Mouse (Mus musculus) forebrain, embryonic 10.5 days (tissue): ENCODE measurements at regions not wholly inside any gene's neighbourhood (a gene's known extent, or its start where the extent isn't known, plus 50 kb on each side); places are given as distances from the start of the nearest gene placed in this dataset.

Experiments
- DNase-seq: peaks from one replicate; pipeline ENCODE4 v3.0.0-alpha.2; 2017; ENCODE audit warnings: low spot score; ENCODE audit errors: extremely low spot score
- H3K27ac ChIP-seq: fragments of 300-500 bp; sonication (generic); 2 replicates; pipeline ENCODE4 v1.5.1; 2016; ENCODE audit warnings: mild to moderate bottlenecking
- H3K27me3 ChIP-seq: fragments of 300-500 bp; sonication (generic); 2 replicates; pipeline ENCODE4 v1.6.1; 2016; ENCODE audit warnings: mild to moderate bottlenecking; ENCODE audit not compliant: poor library complexity, severe bottlenecking
- H3K36me3 ChIP-seq: fragments of 300-500 bp; sonication (generic); replicated peaks from 2 replicates; pipeline ENCODE4 v1.6.1; 2016; ENCODE audit warnings: mild to moderate bottlenecking, moderate library complexity
- H3K4me1 ChIP-seq: fragments of 300-500 bp; sonication (generic); 2 replicates; pipeline ENCODE4 v1.6.1; 2016
- H3K4me3 ChIP-seq: fragments of 300-500 bp; sonication (generic); 2 replicates; pipeline ENCODE4 v1.5.1; 2016; ENCODE audit warnings: mild to moderate bottlenecking, moderate library complexity
- H3K9me3 ChIP-seq: fragments of 300-500 bp; sonication (generic); 2 replicates; pipeline ENCODE4 v1.6.1; 2016; ENCODE audit warnings: mild to moderate bottlenecking, moderate library complexity
- WGBS: fragments of 180-500 bp; shearing (Covaris S2); methylation state at CpG from one replicate; pipeline ENCODE4 v1.1.7; 2016; 5-methylcytosine and 5-hydroxymethylcytosine counted together

GRCm38 (mm10) chr9:61297385-61297784 lies 74.8 kb upstream of the Tle3 start:
- Histone ChIP-seq H3K27ac (peak overlapping the region; percentile 49; the same call in 1 of the 2 replicates), H3K4me3 (no peak overlapping the region), H3K36me3 (no peaks in the 10 kb centered on the region), H3K9me3 (peaks cover 7% of the 10 kb centered on the region; the same call in 1 of the 2 replicates), H3K27me3 (peaks cover 77% of the 10 kb centered on the region), H3K4me1 (peaks cover 57% of the 10 kb centered on the region)
- WGBS = 34% methylated on average over 4 of the region's 4 CpGs
- no peak for DNase-seq

- Histone ChIP-seq H3K4me1 (peaks cover 45% of the 10 kb centered on the region), H3K27ac (0 out of 2 replicates have a peak overlapping the region, but pooled peaks have one; percentile 20), H3K9me3 (peaks cover 7% of the 10 kb centered on the region; the same call in 1 of the 2 replicates), H3K27me3 (peaks cover 60% of the 10 kb centered on the region), H3K36me3 (no peaks in the 10 kb centered on the region), H3K4me3 (no peak overlapping the region)
- no peak for DNase-seq
- WGBS = 58% methylated on average over 8 of the region's 8 CpGs
Measured at GRCm38 (mm10) chr9:61299873-61300560, 72.1 kb upstream of the Tle3 start.

DNA sequence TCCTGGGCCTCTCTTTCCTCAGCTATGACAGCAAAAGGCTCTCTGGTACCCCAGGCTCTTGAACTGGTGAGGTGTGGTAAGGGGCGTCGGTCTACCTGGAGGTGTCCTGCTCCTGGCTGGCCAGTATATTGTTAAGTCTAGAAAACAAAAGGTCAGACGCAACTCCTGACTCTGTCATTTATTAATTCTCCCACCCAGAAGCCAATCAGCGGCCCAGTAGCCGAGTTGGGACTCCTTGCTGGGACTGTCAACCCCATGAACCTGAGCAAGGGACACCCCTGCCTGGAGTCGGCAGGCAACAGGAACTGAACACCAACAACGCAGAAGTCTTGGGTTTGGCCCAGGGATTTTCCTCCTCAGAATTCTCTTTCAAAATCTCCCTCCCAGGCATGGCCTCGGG lies 71.1 kb upstream of the Tle3 start:
- no peak for DNase-seq
- Histone ChIP-seq H3K27ac (no peak overlapping the region), H3K4me1 (peaks cover 45% of the 10 kb centered on the region), H3K27me3 (peaks cover 52% of the 10 kb centered on the region), H3K4me3 (no peak overlapping the region), H3K36me3 (no peaks in the 10 kb centered on the region), H3K9me3 (0 out of 2 replicates have a peak, but pooled peaks cover under 1% of the 10 kb centered on the region)
- WGBS = 88% methylated on average over 8 of the region's 8 CpGs

- H3K4me3 ChIP-seq = no peak overlapping the region
- H3K27ac ChIP-seq = no peak overlapping the region
- 27% methylated on average over 5 of the region's 5 CpGs for WGBS
- no peaks in the 10 kb centered on the region for H3K9me3 ChIP-seq
- H3K27me3 ChIP-seq = peaks cover 53% of the 10 kb centered on the region
- no peak for DNase-seq
- peaks cover 30% of the 10 kb centered on the region for H3K4me1 ChIP-seq
- H3K36me3 ChIP-seq = no peaks in the 10 kb centered on the region
Measured at GRCm38 (mm10) chr9:61302724-61303123, 69.4 kb upstream of the Tle3 start.

DNA sequence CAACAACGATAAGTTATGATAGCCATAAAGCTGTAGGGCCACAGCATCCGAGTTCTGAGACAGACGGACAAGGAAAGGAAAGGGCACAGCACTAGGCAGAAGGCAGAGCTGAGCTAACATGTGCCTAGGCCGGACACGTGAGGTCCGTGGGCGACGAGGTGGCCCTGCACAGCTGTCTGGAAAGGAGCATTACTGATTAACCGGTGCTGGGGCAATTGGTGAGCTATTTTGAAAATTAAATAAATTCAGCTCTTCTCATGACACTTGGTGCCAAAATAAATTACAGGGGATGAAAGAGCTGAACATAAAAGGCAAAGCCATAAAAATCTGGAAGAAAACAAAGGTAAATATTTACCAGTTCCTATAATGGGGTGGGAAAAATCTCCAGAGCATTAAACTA lies 65.9 kb upstream of the Tle3 start:
- 92% methylated on average over 9 of the region's 9 CpGs for WGBS

GRCm38 (mm10) chr9:61309096-61309495 lies 63.1 kb upstream of the Tle3 start:
- peaks cover 39% of the 10 kb centered on the region for H3K4me1 ChIP-seq
- no peaks in the 10 kb centered on the region for H3K9me3 ChIP-seq
- H3K4me3 ChIP-seq = no peak overlapping the region
- no peak overlapping the region for H3K27ac ChIP-seq
- WGBS = 55% methylated on average over 3 of the region's 3 CpGs
- no peak for DNase-seq
- H3K27me3 ChIP-seq = peaks cover 70% of the 10 kb centered on the region
- no peaks in the 10 kb centered on the region for H3K36me3 ChIP-seq

More for the DNA sequence above, 65.9 kb upstream of the Tle3 start:
- H3K27me3 ChIP-seq = peaks cover 47% of the 10 kb centered on the region
- no peaks in the 10 kb centered on the region for H3K9me3 ChIP-seq
- H3K4me1 ChIP-seq = peaks cover 31% of the 10 kb centered on the region
- no peaks in the 10 kb centered on the region for H3K36me3 ChIP-seq
- H3K27ac ChIP-seq = no peak overlapping the region
- no peak overlapping the region for H3K4me3 ChIP-seq
- DNase-seq = no peak

DNA sequence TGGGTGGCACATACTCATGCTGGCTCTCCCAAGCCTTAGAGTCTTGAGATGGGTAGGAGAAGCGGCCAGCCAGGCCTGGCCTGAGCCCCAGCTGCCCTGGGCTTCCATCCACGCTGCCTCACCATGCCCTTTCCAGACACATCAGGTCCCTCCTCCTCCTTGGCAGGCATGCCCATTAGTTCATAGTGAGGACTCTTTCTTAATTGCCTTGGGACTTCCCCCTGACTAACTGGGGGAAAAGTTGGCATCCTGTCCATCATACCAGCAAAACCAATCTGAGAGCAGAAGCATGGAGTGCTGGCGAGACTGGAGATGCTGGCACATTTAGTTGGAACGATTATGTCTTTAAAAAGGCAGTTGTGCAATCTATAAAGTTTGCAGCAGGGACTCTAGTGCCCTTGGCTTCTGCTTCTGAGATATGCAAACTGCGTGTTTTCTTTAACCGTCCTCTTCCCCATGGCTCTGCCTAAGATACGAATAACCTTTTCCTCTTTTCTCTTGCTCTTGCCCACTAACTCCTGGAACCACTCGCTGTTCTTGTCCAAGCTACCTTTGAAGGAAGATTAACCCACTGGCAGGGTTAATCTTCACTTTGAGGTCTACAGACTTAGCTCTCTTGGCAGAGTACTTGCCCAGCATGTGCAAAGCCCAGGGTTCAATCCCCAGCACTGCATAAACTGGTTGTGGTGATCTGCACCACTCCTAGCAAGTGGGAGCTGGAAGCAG lies 62.2 kb upstream of the Tle3 start:
- WGBS = 83% methylated on average over 8 of the region's 8 CpGs
- Histone ChIP-seq H3K27me3 (peaks cover 79% of the 10 kb centered on the region), H3K4me3 (no peak overlapping the region)

GRCm38 (mm10) chr9:61310574-61310973 lies 61.6 kb upstream of the Tle3 start:
- H3K36me3 ChIP-seq = no peaks in the 10 kb centered on the region
- H3K9me3 ChIP-seq = no peaks in the 10 kb centered on the region
- no peak overlapping the region for H3K27ac ChIP-seq
- H3K27me3 ChIP-seq = peaks cover 85% of the 10 kb centered on the region
- no peak overlapping the region for H3K4me3 ChIP-seq
- peaks cover 50% of the 10 kb centered on the region for H3K4me1 ChIP-seq
- WGBS = 71% methylated on average over 5 of the region's 5 CpGs
- no peak for DNase-seq

More for the DNA sequence above, 62.2 kb upstream of the Tle3 start:
- Histone ChIP-seq H3K27ac (no peak overlapping the region), H3K9me3 (no peaks in the 10 kb centered on the region), H3K4me1 (peaks cover 43% of the 10 kb centered on the region), H3K36me3 (no peaks in the 10 kb centered on the region)
- no peak for DNase-seq

GRCm38 (mm10) chr9:61311604-61312003 lies 60.6 kb upstream of the Tle3 start:
- Histone ChIP-seq H3K9me3 (no peaks in the 10 kb centered on the region), H3K27me3 (peaks cover 88% of the 10 kb centered on the region), H3K36me3 (no peaks in the 10 kb centered on the region), H3K4me3 (no peak overlapping the region), H3K4me1 (peaks cover 60% of the 10 kb centered on the region), H3K27ac (peak overlapping the region; percentile 16)
- WGBS = 38% methylated on average over 5 of the region's 5 CpGs
- no peak for DNase-seq

GRCm38 (mm10) chr9:61314630-61315179 lies 57.5 kb upstream of the Tle3 start:
- H3K27ac ChIP-seq = peak overlapping the region; percentile 37; the same call in 1 of the 2 replicates
- no peaks in the 10 kb centered on the region for H3K9me3 ChIP-seq
- no peak for DNase-seq
- WGBS = 71% methylated on average over 6 of the region's 6 CpGs
- peaks cover 69% of the 10 kb centered on the region for H3K4me1 ChIP-seq
- H3K27me3 ChIP-seq = peaks cover 98% of the 10 kb centered on the region
- no peaks in the 10 kb centered on the region for H3K36me3 ChIP-seq
- H3K4me3 ChIP-seq = no peak overlapping the region

GRCm38 (mm10) chr9:61315371-61316298 lies 56.5 kb upstream of the Tle3 start:
- Histone ChIP-seq H3K27ac (peak overlapping the region; percentile 59), H3K4me1 (peaks cover 68% of the 10 kb centered on the region), H3K36me3 (no peaks in the 10 kb centered on the region), H3K4me3 (no peak overlapping the region), H3K9me3 (no peaks in the 10 kb centered on the region), H3K27me3 (peaks cover 98% of the 10 kb centered on the region)
- no peak for DNase-seq
- 70% methylated on average over 17 of the region's 17 CpGs for WGBS

- no peaks in the 10 kb centered on the region for H3K9me3 ChIP-seq
- peaks cover 60% of the 10 kb centered on the region for H3K4me1 ChIP-seq
- DNase-seq = no peak
- H3K4me3 ChIP-seq = no peak overlapping the region
- no peaks in the 10 kb centered on the region for H3K36me3 ChIP-seq
- H3K27ac ChIP-seq = peak overlapping the region; percentile 59
- WGBS = 8% methylated on average over 4 of the region's 4 CpGs
- H3K27me3 ChIP-seq = peaks cover 97% of the 10 kb centered on the region
Measured at GRCm38 (mm10) chr9:61316442-61316841, 55.7 kb upstream of the Tle3 start.
